Mouse (Mus musculus) heart, embryonic 11.5 days (tissue): ENCODE results near the gene Gse1. TPM values are rescaled to one million over a fixed set of nuclear protein-coding genes. Genes with fewer than 3 reads are reported as not detected.
A peak's percentile ranks its signal among the peaks of the same experiment; 100 is the strongest.

Experiments used
- ATAC-seq: fragments of 200-750 bp; cut with Nextera tagmentation; replicated peaks from 2 replicates; pipeline ENCODE4 v1.8.0; 2017; ENCODE audit warnings: moderate library complexity; ENCODE audit not compliant: insufficient number of reproducible peaks, low FRiP score, low TSS enrichment
- H3K27ac ChIP-seq: fragments of 300-500 bp; sonication (generic); 2 replicates; pipeline ENCODE4 v1.5.1; 2014; ENCODE audit warnings: mild to moderate bottlenecking, low read depth, low read length
- H3K27me3 ChIP-seq: fragments of 300-500 bp; sonication (generic); 2 replicates; pipeline ENCODE4 v1.6.1; 2014; ENCODE audit warnings: mild to moderate bottlenecking, low read length, mixed read lengths; ENCODE audit not compliant: control insufficient read depth, insufficient read depth
- H3K36me3 ChIP-seq: fragments of 300-500 bp; sonication (generic); 2 replicates; pipeline ENCODE4 v1.6.1; 2014; ENCODE audit warnings: mild to moderate bottlenecking, low read length, moderate library complexity, mixed read lengths; ENCODE audit not compliant: control insufficient read depth, insufficient read depth
- H3K4me1 ChIP-seq: fragments of 300-500 bp; sonication (generic); 2 replicates; pipeline ENCODE4 v1.6.1; 2014; ENCODE audit warnings: low read length; ENCODE audit not compliant: control insufficient read depth, insufficient read depth
- H3K4me2 ChIP-seq: fragments of 300-500 bp; sonication (generic); 2 replicates; pipeline ENCODE4 v1.6.1; 2014; ENCODE audit warnings: mild to moderate bottlenecking, moderate library complexity
- H3K4me3 ChIP-seq: fragments of 300-500 bp; sonication (generic); 2 replicates; pipeline ENCODE4 v1.5.1; 2014; ENCODE audit warnings: low read depth, low read length
- H3K9ac ChIP-seq: fragments of 300-500 bp; sonication (generic); 2 replicates; pipeline ENCODE4 v1.6.1; 2014; ENCODE audit warnings: mild to moderate bottlenecking, low read depth, low read length, moderate library complexity
- H3K9me3 ChIP-seq: fragments of 300-500 bp; sonication (generic); replicated peaks from 2 replicates; pipeline ENCODE4 v1.6.1; 2016; ENCODE audit warnings: low read length; ENCODE audit not compliant: control insufficient read depth
- WGBS: fragments of 180-500 bp; shearing (Covaris S2); extraction: QIAGEN DNeasy Blood & Tissue Kit; methylation state at CpG from one replicate; pipeline ENCODE4 v1.1.7; 2014; ENCODE audit not compliant: insufficient replicate concordance; 5-methylcytosine and 5-hydroxymethylcytosine counted together
- polyA plus RNA-seq: library from polyadenylated mRNA; unstranded; fragments of >200 nt; fragmentation: Nextera tagmentation; extraction: Ambion mirVana; gene quantifications from 2 replicates; pipeline ENCODE4 v1.2.1, GENCODE M21; 2014

Gse1 gene
- polyA plus RNA-seq, 1 experiment from 2014 or later = 12.8 TPM

DNA sequence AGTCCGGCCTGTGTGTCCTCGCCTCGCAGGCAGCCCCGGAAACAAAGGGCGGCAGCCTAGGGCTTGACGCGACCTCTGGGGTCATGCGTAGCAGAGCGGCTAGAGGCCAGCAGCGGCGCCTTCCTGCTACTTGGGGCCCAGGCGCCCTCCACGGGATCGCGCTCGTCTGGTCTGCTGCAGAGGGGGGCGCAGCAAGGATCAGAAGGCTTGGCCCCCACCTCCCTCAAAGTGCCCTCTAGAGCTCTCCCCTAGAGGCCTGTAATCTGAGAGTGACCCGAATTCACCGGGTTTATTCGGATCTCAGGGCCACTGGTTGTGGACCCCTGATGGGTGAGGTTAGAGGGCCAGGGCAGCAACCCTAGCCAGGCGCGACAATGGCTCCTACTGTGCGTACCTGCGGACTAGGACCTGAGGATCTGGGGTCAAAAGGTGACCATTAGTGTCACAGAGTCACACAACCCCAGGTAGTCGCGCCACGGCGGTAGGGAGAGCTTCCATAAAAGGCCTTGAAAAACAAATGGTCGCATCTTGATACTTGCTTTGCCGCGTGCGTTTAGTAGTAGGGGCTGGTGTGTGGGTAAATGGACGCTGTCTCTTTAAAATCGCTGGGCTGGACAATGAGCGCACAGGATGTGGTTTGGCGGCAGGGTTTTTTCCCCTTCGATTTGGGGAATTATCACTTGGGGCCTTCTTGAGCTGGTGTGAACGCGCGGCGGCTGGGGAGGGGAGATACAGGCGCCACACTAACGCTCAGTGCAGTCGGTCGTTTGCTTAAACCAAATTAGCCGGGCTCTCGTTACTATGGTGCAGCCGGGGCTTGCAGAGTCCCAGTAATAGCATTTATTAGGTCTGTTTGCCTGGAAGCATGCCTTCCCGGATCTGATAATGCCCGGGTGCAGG lies 258.5 kb downstream of the Gse1 start:
- WGBS = 1% methylated on average over 50 of the region's 50 CpGs
- Histone ChIP-seq H3K36me3 (no peaks in the 10 kb centered on the region), H3K9ac (peak overlapping the region; percentile 94), H3K27me3 (0 out of 2 replicates have a peak, but pooled peaks cover 2% of the 10 kb centered on the region), H3K27ac (peak overlapping the region; percentile 99), H3K4me1 (peaks cover 55% of the 10 kb centered on the region), H3K4me3 (peak overlapping the region; percentile 87), H3K4me2 (peak overlapping the region; percentile 95), H3K9me3 (no peaks in the 10 kb centered on the region)
- peak; percentile 23 for ATAC-seq

GRCm38 (mm10) chr8:120487377-120487728 lies 259.1 kb downstream of the Gse1 start:
- no peaks in the 10 kb centered on the region for H3K9me3 ChIP-seq
- H3K4me2 ChIP-seq = peak overlapping the region; percentile 95
- H3K27me3 ChIP-seq = 0 out of 2 replicates have a peak, but pooled peaks cover 2% of the 10 kb centered on the region
- peak; percentile 9; the same call in 1 of the 2 replicates for ATAC-seq
- peak overlapping the region; percentile 87 for H3K4me3 ChIP-seq
- under 1% methylated on average over 21 of the region's 34 CpGs for WGBS
- H3K36me3 ChIP-seq = no peaks in the 10 kb centered on the region
- H3K9ac ChIP-seq = peak overlapping the region; percentile 94
- peak overlapping the region; percentile 99 for H3K27ac ChIP-seq
- peaks cover 61% of the 10 kb centered on the region for H3K4me1 ChIP-seq

DNA sequence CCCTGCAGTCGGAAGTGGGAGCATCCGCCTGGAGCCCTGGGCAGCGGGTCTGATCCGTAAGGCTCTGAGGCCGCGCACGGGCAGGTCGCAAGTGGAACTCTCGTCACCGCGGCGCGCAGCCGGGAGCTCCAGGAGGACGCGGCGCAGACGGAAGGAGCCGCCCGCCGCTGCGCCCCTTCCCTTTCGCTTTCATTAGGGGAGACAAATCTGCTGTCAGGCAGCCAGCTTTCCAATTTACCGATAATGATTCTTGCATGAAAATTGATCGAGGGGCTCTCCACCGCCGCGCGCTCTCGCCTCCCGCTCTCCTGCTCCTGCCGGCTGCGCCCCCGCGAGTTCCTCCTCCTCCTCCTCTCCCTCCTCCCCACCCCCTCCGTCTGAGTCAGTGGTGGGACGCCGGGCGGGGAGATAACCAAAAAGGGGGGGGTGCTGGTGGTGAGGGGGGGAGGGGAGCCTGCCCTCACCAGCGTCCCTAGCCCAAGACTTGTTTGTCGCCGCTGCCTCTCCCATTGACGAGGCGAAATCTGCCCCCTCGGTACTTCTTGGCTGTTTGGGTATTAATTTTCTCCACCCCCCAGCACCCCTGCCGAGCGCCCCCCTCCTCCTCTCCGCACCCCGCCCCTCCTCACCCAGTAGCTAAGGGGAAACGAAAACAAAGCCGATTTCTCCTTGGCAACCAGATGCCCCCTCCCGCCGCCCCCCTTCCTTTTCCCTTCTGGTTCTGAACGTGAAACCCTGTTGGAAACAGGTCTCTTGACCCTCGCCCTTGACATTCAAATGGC lies 259.7 kb downstream of the Gse1 start:
- Histone ChIP-seq H3K27me3 (0 out of 2 replicates have a peak, but pooled peaks cover 2% of the 10 kb centered on the region), H3K36me3 (no peaks in the 10 kb centered on the region), H3K9me3 (no peaks in the 10 kb centered on the region), H3K4me1 (peaks cover 66% of the 10 kb centered on the region), H3K4me3 (peak overlapping the region; percentile 87), H3K27ac (peak overlapping the region; percentile 99), H3K9ac (peak overlapping the region; percentile 94), H3K4me2 (peak overlapping the region; percentile 95)
- peak; percentile 49 for ATAC-seq
- under 1% methylated on average over 49 of the region's 55 CpGs for WGBS

- Histone ChIP-seq H3K4me3 (peak overlapping the region; percentile 87), H3K9ac (peak overlapping the region; percentile 94), H3K27ac (peak overlapping the region; percentile 99), H3K4me1 (peaks cover 74% of the 10 kb centered on the region), H3K9me3 (no peaks in the 10 kb centered on the region), H3K36me3 (no peaks in the 10 kb centered on the region), H3K27me3 (0 out of 2 replicates have a peak, but pooled peaks cover 2% of the 10 kb centered on the region), H3K4me2 (peak overlapping the region; percentile 95)
- no peak for ATAC-seq
- under 1% methylated on average over 25 of the region's 25 CpGs for WGBS
Measured at GRCm38 (mm10) chr8:120488636-120489131, 260.4 kb downstream of the Gse1 start.

DNA sequence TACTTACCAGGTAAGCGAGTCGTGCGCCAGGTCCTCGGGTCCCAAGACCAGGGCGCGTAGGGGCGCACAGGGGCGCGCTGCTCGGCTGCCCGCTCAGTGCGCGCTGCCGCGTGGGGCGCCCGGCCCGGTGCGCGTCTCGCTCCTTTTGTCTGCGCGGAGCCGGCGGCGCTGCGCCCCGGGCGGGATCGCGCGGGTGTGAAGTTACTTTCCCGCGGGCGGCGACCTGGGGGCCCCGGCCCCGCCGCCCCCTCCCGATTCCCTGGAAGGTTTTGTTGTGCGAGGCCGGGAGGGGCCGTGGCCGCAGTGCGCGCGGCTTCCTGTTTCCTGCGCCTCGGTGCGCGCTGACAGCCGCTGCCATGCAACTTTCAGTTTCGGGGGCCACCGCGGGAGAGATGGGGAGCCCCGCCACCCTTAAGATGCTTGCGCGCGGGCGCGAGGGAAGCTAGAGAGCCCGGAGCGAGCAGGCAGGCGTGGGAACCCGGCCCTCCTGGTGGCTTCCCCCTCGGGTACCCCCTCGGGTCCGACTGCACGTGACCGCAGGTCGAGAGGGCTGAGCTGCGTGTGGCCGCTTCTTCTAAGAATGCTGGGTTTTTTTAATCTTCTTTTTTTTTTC lies 261.0 kb downstream of the Gse1 start:
- ATAC-seq = no peak

GRCm38 (mm10) chr8:120489771-120490281 lies 261.6 kb downstream of the Gse1 start:
- Histone ChIP-seq H3K27me3 (0 out of 2 replicates have a peak, but pooled peaks cover 2% of the 10 kb centered on the region), H3K4me3 (peak overlapping the region; percentile 87), H3K27ac (peak overlapping the region; percentile 99), H3K4me2 (peak overlapping the region; percentile 95), H3K9ac (peak overlapping the region; percentile 94), H3K9me3 (no peaks in the 10 kb centered on the region), H3K4me1 (peaks cover 74% of the 10 kb centered on the region), H3K36me3 (no peaks in the 10 kb centered on the region)
- ATAC-seq = no peak
- WGBS = 3% methylated on average over 15 of the region's 15 CpGs

More for the DNA sequence above, 261.0 kb downstream of the Gse1 start:
- no peaks in the 10 kb centered on the region for H3K36me3 ChIP-seq
- peaks cover 74% of the 10 kb centered on the region for H3K4me1 ChIP-seq
- H3K9me3 ChIP-seq = no peaks in the 10 kb centered on the region
- under 1% methylated on average over 73 of the region's 73 CpGs for WGBS
- peak overlapping the region; percentile 94 for H3K9ac ChIP-seq
- peak overlapping the region; percentile 99 for H3K27ac ChIP-seq
- 0 out of 2 replicates have a peak, but pooled peaks cover 2% of the 10 kb centered on the region for H3K27me3 ChIP-seq
- peak overlapping the region; percentile 95 for H3K4me2 ChIP-seq
- peak overlapping the region; percentile 87 for H3K4me3 ChIP-seq

GRCm38 (mm10) chr8:120490354-120491141 lies 262.3 kb downstream of the Gse1 start:
- no peaks in the 10 kb centered on the region for H3K36me3 ChIP-seq
- peak overlapping the region; percentile 99 for H3K27ac ChIP-seq
- H3K9me3 ChIP-seq = no peaks in the 10 kb centered on the region
- peak overlapping the region; percentile 94 for H3K9ac ChIP-seq
- H3K4me3 ChIP-seq = peak overlapping the region; percentile 87
- ATAC-seq = no peak
- peak overlapping the region; percentile 95 for H3K4me2 ChIP-seq
- H3K27me3 ChIP-seq = 0 out of 2 replicates have a peak, but pooled peaks cover 2% of the 10 kb centered on the region
- H3K4me1 ChIP-seq = peaks cover 73% of the 10 kb centered on the region
- WGBS = 11% methylated on average over 12 of the region's 12 CpGs
